Mouse (Mus musculus): ENCODE results near the gene Neurl1a. TPM values are rescaled to one million over a fixed set of nuclear protein-coding genes. Genes with fewer than 3 reads are reported as not detected.

Neurl1a gene
- polyA plus RNA-seq, 1 experiment from 2014 or later, result 8.0 TPM

DNA sequence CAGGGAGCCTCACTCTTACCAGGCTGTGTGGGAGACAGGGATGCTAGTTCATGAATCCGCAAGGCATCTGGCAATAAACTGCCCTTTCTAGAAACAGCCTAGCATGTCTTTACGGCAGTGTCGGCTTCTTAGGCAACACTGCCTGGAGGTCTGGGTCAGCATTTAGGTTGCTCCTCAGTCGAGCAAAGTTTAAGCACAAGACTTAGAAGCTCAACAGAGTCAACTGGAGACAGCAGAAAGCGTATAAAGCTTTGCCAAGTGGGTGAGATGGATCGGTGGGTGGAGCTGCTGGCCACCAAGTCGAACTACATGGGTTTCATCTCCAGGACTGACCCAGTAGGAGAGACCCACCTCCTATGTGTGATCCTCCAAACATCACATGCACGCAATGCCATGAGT, 128.3 kb downstream of the Neurl1a start:
- no peak for DNase-seq
- Histone ChIP-seq H3K9ac (no peak overlapping the region), H3K27ac (ENCODE audit: low read depth) (no peak overlapping the region), H3K4me2 (no peak overlapping the region), H3K4me1 (ENCODE audit: insufficient read depth) (peaks cover 21% of the 10 kb centered on the region), H3K36me3 (ENCODE audit: insufficient read depth) (peaks cover 70% of the 10 kb centered on the region), H3K27me3 (ENCODE audit: insufficient read depth, low read length) (no peaks in the 10 kb centered on the region), H3K4me3 (ENCODE audit: low read depth, low read length) (no peak overlapping the region), H3K9me3 (ENCODE audit: low read depth, low read length) (no peaks in the 10 kb centered on the region)
- WGBS, result 75% methylated on average over 8 of the region's 8 CpGs
- TF ChIP-seq CTCF (IDR thresholded peaks at IDR 0.05; ENCODE audit: low read depth), result no peak
- no peak for ATAC-seq (ENCODE audit: insufficient read depth)

Small RNA genes lying within 50 kb of the gene (microRNA-seq; reads per million reads assigned to microRNA genes)
- gene Mir6995 (ENCODE audit: borderline number of aligned reads), result not detected

Other genes with a start within 250 kb of the Neurl1a start
- gene Ina, start 164.1 kb upstream of the Neurl1a start, polyA plus RNA-seq (2014; fragmentation: Nextera tagmentation; extraction: Ambion mirVana), result 0.37 and 0.58 TPM in 2 replicates
- gene Nt5c2, start 163.7 kb upstream of the Neurl1a start, polyA plus RNA-seq (2014; fragmentation: Nextera tagmentation; extraction: Ambion mirVana), result 69.5 and 81.2 TPM in 2 replicates
- gene Pcgf6, start 127.9 kb upstream of the Neurl1a start, polyA plus RNA-seq (2014; fragmentation: Nextera tagmentation; extraction: Ambion mirVana), result 22.8 and 26.7 TPM in 2 replicates
- 9.5 and 9.7 TPM in 2 replicates for gene Taf5, start 111.1 kb upstream of the Neurl1a start, polyA plus RNA-seq (2014; fragmentation: Nextera tagmentation; extraction: Ambion mirVana)
- 956 and 1,068 TPM in 2 replicates for gene Usmg5, start 88.2 kb upstream of the Neurl1a start, polyA plus RNA-seq (2014; fragmentation: Nextera tagmentation; extraction: Ambion mirVana)
- gene Pdcd11, start 88.1 kb upstream of the Neurl1a start, polyA plus RNA-seq (2014; fragmentation: Nextera tagmentation; extraction: Ambion mirVana), result 11.5 and 13.3 TPM in 2 replicates
- gene Calhm2, start 40.5 kb upstream of the Neurl1a start, polyA plus RNA-seq (2014; fragmentation: Nextera tagmentation; extraction: Ambion mirVana), result 2.4 and 2.6 TPM in 2 replicates
- gene Calhm1, start 34.6 kb upstream of the Neurl1a start, polyA plus RNA-seq (2014; fragmentation: Nextera tagmentation; extraction: Ambion mirVana), result not detected in 2 replicates
- gene Calhm3, start 21.1 kb upstream of the Neurl1a start, polyA plus RNA-seq (2014; fragmentation: Nextera tagmentation; extraction: Ambion mirVana), result not detected in 2 replicates

Measured in lung, embryonic 14.5 days (tissue).